Mouse (Mus musculus): Measurements from ENCODE around the gene Hist2h3c2. TPM values are rescaled to one million over a fixed set of nuclear protein-coding genes. Genes with fewer than 3 reads are reported as not detected.

Gene Hist2h3c2
- total and polyA plus RNA-seq, 3 experiments, result 1.3 to 1,173 (median 15.3) TPM

DNA sequence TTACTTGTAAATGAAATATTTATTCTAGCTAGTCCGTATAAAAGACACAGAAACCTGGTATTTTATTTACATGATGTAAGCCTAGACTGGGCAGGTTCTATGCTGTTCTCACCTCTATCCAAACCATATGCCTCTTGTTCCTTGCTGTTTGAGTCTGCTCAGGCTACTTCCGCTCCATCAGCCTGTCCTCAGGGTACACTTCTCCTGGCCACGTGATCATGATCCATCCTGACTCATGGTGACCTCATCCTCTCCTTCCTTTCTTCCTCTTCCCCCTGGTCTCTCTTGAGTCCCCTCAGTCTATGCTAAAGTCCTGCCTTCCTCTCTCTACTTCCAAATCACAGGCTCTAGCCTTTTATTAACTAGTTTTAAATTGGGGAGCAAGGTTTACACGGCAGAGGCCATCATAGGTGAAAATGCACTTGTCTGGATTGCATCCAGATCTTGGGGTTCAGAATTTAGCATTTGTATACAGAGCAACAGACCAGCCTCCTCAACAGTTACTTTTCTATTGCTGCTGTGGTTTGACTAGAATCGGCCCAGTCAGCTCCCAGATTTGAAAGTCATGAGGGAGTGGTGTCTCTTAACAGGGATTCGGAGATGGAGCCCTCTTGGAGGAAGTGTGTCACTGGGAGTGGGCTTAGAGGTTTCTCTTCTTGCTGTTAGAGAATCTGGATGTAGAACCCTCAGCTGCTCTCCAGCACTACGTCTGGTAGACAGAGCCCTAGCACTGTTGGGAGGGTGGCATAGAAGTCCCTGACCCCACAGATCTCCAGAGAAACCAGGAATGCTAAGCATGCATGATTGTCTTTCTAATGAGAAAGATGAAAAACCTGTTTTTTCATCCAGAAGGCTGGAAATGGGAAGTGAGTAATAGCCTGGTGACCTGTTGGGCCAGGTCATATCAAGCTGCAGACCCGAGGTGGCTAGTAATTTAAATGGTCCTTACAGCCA lies 12.0 kb downstream of the Hist2h3c2 start:
- no peak overlapping the region; the same call in 1 of the 2 replicates for H3K27ac ChIP-seq (ENCODE audit: insufficient read depth, low read depth)
- peaks cover 26 to 93% of the 10 kb centered on the region in 2 experiments for H3K4me1 ChIP-seq (ENCODE audit: control insufficient read depth in 1 of 2, insufficient read depth in 2 of 2)
- H3K4me2 ChIP-seq (ENCODE audit: insufficient read depth, low read depth, poor library complexity, severe bottlenecking), result no peak overlapping the region
- H3K27me3 ChIP-seq (replicated peaks), result no peaks in the 10 kb centered on the region
- no peaks in the 10 kb centered on the region for H3K9me3 ChIP-seq (replicated peaks; ENCODE audit: low read length)
- no peaks in the 10 kb centered on the region for H3K36me3 ChIP-seq (replicated peaks in 1 of 2; ENCODE audit: control insufficient read depth in 1 of 2, insufficient read depth in 1 of 2, low read length in 1 of 2)
- no peak overlapping the region for H3K4me3 ChIP-seq (replicated peaks in 1 of 3; ENCODE audit: low read depth in 2 of 3, low read length in 2 of 3, poor library complexity in 1 of 3)
- DNase-seq (ENCODE audit: extremely low read depth), result no peak
- dilution Hi-C loops (cut with MboI; ENCODE audit: extremely low pct_ligation_motif_present, extremely low pct_unique_long_range_greater_than_20kb, low sequenced_read_pairs) (no loop called here), in situ Hi-C loops (cut with MboI; ENCODE audit: low pct_ligation_motif_present, low pct_unique_long_range_greater_than_20kb, low sequenced_read_pairs) (loop anchor here (10.0 kb wide), 2 partner anchors 262 to 572 kb away; partner anchors contain the start of gene Mcl1)
- H3K9ac ChIP-seq (ENCODE audit: insufficient read depth, low read depth), result peak overlapping the region; percentile 27; the same call in 1 of the 2 replicates
- peaks cover 16% of the 10 kb centered on the region for H3K79me2 ChIP-seq (replicated peaks; ENCODE audit: control insufficient read depth, extremely low read depth, insufficient read depth, poor library complexity, severe bottlenecking)
- TF ChIP-seq USF1 (IDR thresholded peaks at IDR 0.05; ENCODE audit: low read depth, low read length) (peak; percentile 42; the same call in 1 of the 2 replicates), USF2 (conservative IDR thresholded peaks at IDR 0.05; ENCODE audit: low read depth, low read length) (peak; percentile 27; the same call in 1 of the 2 replicates), CTCF (conservative IDR thresholded peaks at IDR 0.05 in 1 of 2, IDR thresholded peaks at IDR 0.05 in 1 of 2; ENCODE audit: low read depth in 2 of 2, low read length in 2 of 2) (no peak), JUND (conservative IDR thresholded peaks at IDR 0.05; ENCODE audit: low read depth, low read length) (no peak), SMC3 (IDR thresholded peaks at IDR 0.05; ENCODE audit: low read depth, low read length) (no peak)

GRCm38 (mm10) chr3:96225421-96225820 lies 13.5 kb downstream of the Hist2h3c2 start:
- Histone ChIP-seq H3K4me1 (ENCODE audit: control insufficient read depth in 1 of 2, insufficient read depth in 2 of 2) (peaks cover 23 to 77% of the 10 kb centered on the region in 2 experiments), H3K4me2 (ENCODE audit: insufficient read depth, low read depth, poor library complexity, severe bottlenecking) (peak overlapping the region; percentile 72; the same call in 1 of the 2 replicates), H3K9me3 (replicated peaks; ENCODE audit: low read length) (no peaks in the 10 kb centered on the region), H3K79me2 (replicated peaks; ENCODE audit: control insufficient read depth, extremely low read depth, insufficient read depth, poor library complexity, severe bottlenecking) (peaks cover 16% of the 10 kb centered on the region), H3K27me3 (replicated peaks) (no peaks in the 10 kb centered on the region), H3K36me3 (replicated peaks in 1 of 2; ENCODE audit: control insufficient read depth in 1 of 2, insufficient read depth in 1 of 2, low read length in 1 of 2) (no peaks in the 10 kb centered on the region), H3K4me3 (replicated peaks in 1 of 3; ENCODE audit: low read depth in 2 of 3, low read length in 2 of 3, poor library complexity in 1 of 3) (peak overlapping the region in 1 of 3 experiments; percentile 17), H3K27ac (ENCODE audit: insufficient read depth, low read depth) (peak overlapping the region; percentile 64), H3K9ac (ENCODE audit: insufficient read depth, low read depth) (peak overlapping the region; percentile 71)
- TF ChIP-seq MYC (IDR thresholded peaks at IDR 0.05; ENCODE audit: low read depth, low read length), result no peak
- TF ChIP-seq GABPA (IDR thresholded peaks at IDR 0.05; ENCODE audit: insufficient replicate concordance, low read depth, low read length), result no peak
- no peak for TF ChIP-seq JUND (conservative IDR thresholded peaks at IDR 0.05; ENCODE audit: low read depth, low read length)
- peak; percentile 34; the same call in 1 of the 2 replicates for TF ChIP-seq BHLHE40 (IDR thresholded peaks at IDR 0.05; ENCODE audit: low read depth, low read length)
- TF ChIP-seq TCF12 (IDR thresholded peaks at IDR 0.05; ENCODE audit: low read depth, low read length), result no peak
- no peak for TF ChIP-seq MEF2A (IDR thresholded peaks at IDR 0.05; ENCODE audit: borderline replicate concordance, low read depth, low read length)
- no peak for TF ChIP-seq PAX5 (IDR thresholded peaks at IDR 0.05; ENCODE audit: low read length)
- TF ChIP-seq CHD2 (IDR thresholded peaks at IDR 0.05; ENCODE audit: low read length), result 0 out of 2 replicates have a peak, but pooled peaks have one; percentile 29
- no peak for TF ChIP-seq ETS1 (conservative IDR thresholded peaks at IDR 0.05; ENCODE audit: low read depth, low read length)
- TF ChIP-seq MAFK (IDR thresholded peaks at IDR 0.05; ENCODE audit: insufficient replicate concordance, low read length), result 0 out of 2 replicates have a peak, but pooled peaks have one; percentile 50
- no peak for TF ChIP-seq JUN (IDR thresholded peaks at IDR 0.05; ENCODE audit: insufficient read depth, low read depth, low read length)
- TF ChIP-seq KAT2A (IDR thresholded peaks at IDR 0.05; ENCODE audit: insufficient replicate concordance, low read length), result no peak
- in situ Hi-C loops (cut with MboI; ENCODE audit: low pct_ligation_motif_present, low pct_unique_long_range_greater_than_20kb, low sequenced_read_pairs) (loop anchor here (10.0 kb wide), 2 partner anchors 261 to 571 kb away; partner anchors contain the start of gene Mcl1), dilution Hi-C loops (cut with MboI; ENCODE audit: extremely low pct_ligation_motif_present, extremely low pct_unique_long_range_greater_than_20kb, low sequenced_read_pairs) (no loop called here)
- peak; percentile 45 for DNase-seq (ENCODE audit: extremely low read depth)
